Mouse (Mus musculus) brain, embryonic 14.5 days (tissue): ENCODE data around the gene Myoc.

ENCODE experiments used
- CTCF ChIP-seq: fragments of 200-500 bp; IDR thresholded peaks from 2 replicates; pipeline ENCODE4 v1.5.1; 2012; ENCODE audit warnings: inconsistent platforms, mild to moderate bottlenecking, moderate library complexity, borderline replicate concordance; ENCODE audit not compliant: insufficient read depth, insufficient read length; ENCODE audit errors: extremely low read depth
- POLR2A ChIP-seq: fragments of 200-500 bp; IDR thresholded peaks from 2 replicates; pipeline ENCODE4 v1.6.1; 2012; ENCODE audit warnings: mild to moderate bottlenecking, inconsistent platforms, borderline replicate concordance; ENCODE audit not compliant: poor library complexity, insufficient read depth, insufficient read length, severe bottlenecking; ENCODE audit errors: extremely low read depth

DNA sequence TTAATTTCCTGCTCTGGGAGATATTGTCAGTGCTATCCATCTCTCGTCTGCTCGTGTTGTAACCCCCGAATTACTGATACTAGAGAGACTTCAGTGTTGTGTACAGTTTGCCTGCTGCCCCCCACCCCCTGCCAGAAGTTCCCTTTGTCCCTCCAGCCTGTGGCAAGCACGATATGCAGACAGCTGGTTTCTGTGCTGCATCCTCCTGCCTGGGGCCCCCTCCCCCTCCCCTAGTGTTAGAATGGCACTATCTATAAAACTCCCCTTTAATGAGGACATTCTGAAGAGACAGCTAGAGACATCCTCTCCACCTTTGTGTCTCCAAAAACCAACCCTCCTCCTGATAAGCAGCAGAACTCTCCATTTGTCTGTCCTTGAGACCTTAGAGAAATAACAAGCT, 15.1 kb upstream of the Myoc start:
- TF ChIP-seq CTCF = no peak
- TF ChIP-seq POLR2A = no peak
